Mouse (Mus musculus) CH12.LX (cell line): ENCODE results near the gene Itgb2. TPM values are rescaled to one million over a fixed set of nuclear protein-coding genes. Genes with fewer than 3 reads are reported as not detected.
A peak's percentile ranks its signal among the peaks of the same experiment; 100 is the strongest.

Experiments used
- DNase-seq: peaks from one replicate; pipeline ENCODE4 v3.0.0-alpha.2; 2013; ENCODE audit errors: extremely low read depth
- H3K27ac ChIP-seq: 2 replicates; pipeline ENCODE4 v1.5.1; 2012; ENCODE audit warnings: low read depth, mild to moderate bottlenecking, control low read depth, moderate library complexity; ENCODE audit not compliant: insufficient read depth
- H3K27me3 ChIP-seq: replicated peaks from 2 replicates; pipeline ENCODE3; 2012; ENCODE audit warnings: inconsistent platforms
- H3K36me3 ChIP-seq, 2 experiments: replicated peaks in 1 of 2; 2 replicates each; pipeline versions ENCODE3 to v1.6.1; 2012; ENCODE audit warnings: inconsistent platforms in 1 of 2, low read length in 1 of 2, mild to moderate bottlenecking in 1 of 2, mixed read lengths in 1 of 2, moderate library complexity in 1 of 2; ENCODE audit not compliant: control insufficient read depth in 1 of 2, insufficient read depth in 1 of 2
- H3K4me1 ChIP-seq, 2 experiments: 2 replicates each; pipeline ENCODE4 v1.6.1; 2012; ENCODE audit warnings: inconsistent platforms in 1 of 2, moderate library complexity in 1 of 2; ENCODE audit not compliant: insufficient read depth in 2 of 2, control insufficient read depth in 1 of 2
- H3K4me2 ChIP-seq: 2 replicates; pipeline ENCODE4 v1.6.1; 2012; ENCODE audit warnings: low read depth, mild to moderate bottlenecking, control low read depth; ENCODE audit not compliant: poor library complexity, insufficient read depth, severe bottlenecking
- H3K4me3 ChIP-seq, 3 experiments: fragments of 150-350 bp in 1 of 3; sonication (generic) in 1 of 3; replicated peaks in 1 of 3; 2 replicates each; pipeline versions ENCODE3 to v1.5.1; 2011 to 2012; ENCODE audit warnings: low read depth in 2 of 3, low read length in 2 of 3, mild to moderate bottlenecking in 2 of 3, moderate library complexity in 2 of 3, control low read depth in 1 of 3, improper control_type of control experiment in 1 of 3, inconsistent platforms in 1 of 3, mixed read lengths in 1 of 3; ENCODE audit not compliant: poor library complexity in 1 of 3
- H3K79me2 ChIP-seq: replicated peaks from 2 replicates; pipeline ENCODE4 v1.6.1; 2012; ENCODE audit warnings: mild to moderate bottlenecking, moderate library complexity; ENCODE audit not compliant: control insufficient read depth, poor library complexity, insufficient read depth, severe bottlenecking; ENCODE audit errors: extremely low read depth
- H3K9ac ChIP-seq: 2 replicates; pipeline ENCODE4 v1.6.1; 2012; ENCODE audit warnings: low read depth, mild to moderate bottlenecking, control low read depth, moderate library complexity; ENCODE audit not compliant: insufficient read depth
- H3K9me3 ChIP-seq: replicated peaks from 2 replicates; pipeline ENCODE3; 2012; ENCODE audit warnings: low read length, inconsistent platforms, mixed read lengths
- BHLHE40 ChIP-seq: IDR thresholded peaks from 2 replicates; pipeline ENCODE4 v1.6.1; 2011; ENCODE audit warnings: mild to moderate bottlenecking, low read depth, low read length, improper control_type of control experiment
- CHD1 ChIP-seq: IDR thresholded peaks from 2 replicates; pipeline ENCODE4 v1.6.1; 2012; ENCODE audit warnings: low read depth, low read length, improper control_type of control experiment, inconsistent platforms
- CHD2 ChIP-seq: IDR thresholded peaks from 2 replicates; pipeline ENCODE4 v1.6.1; 2011; ENCODE audit warnings: low read length, improper control_type of control experiment
- CTCF ChIP-seq, 2 experiments: IDR thresholded peaks in 1 of 2; conservative IDR thresholded peaks in 1 of 2; 2 replicates each; pipeline ENCODE4 v1.5.1; 2011 to 2012; ENCODE audit warnings: low read depth in 2 of 2, low read length in 2 of 2, improper control_type of control experiment in 1 of 2, inconsistent platforms in 1 of 2, mild to moderate bottlenecking in 1 of 2, moderate library complexity in 1 of 2
- E2F4 ChIP-seq: IDR thresholded peaks from 2 replicates; pipeline ENCODE4 v1.6.1; 2011; ENCODE audit warnings: low read depth, low read length, improper control_type of control experiment; ENCODE audit not compliant: insufficient replicate concordance
- ELF1 ChIP-seq: IDR thresholded peaks from 2 replicates; pipeline ENCODE4 v1.6.1; 2014; ENCODE audit warnings: low read depth, mild to moderate bottlenecking, inconsistent platforms, low read length, improper control_type of control experiment
- ETS1 ChIP-seq: conservative IDR thresholded peaks from 2 replicates; pipeline ENCODE4 v1.6.1; 2012; ENCODE audit warnings: low read depth, mild to moderate bottlenecking, inconsistent platforms, low read length, improper control_type of control experiment, moderate library complexity
- JUND ChIP-seq: conservative IDR thresholded peaks from 2 replicates; pipeline ENCODE4 v1.6.1; 2011; ENCODE audit warnings: low read depth, low read length, improper control_type of control experiment
- MAZ ChIP-seq: IDR thresholded peaks from 2 replicates; pipeline ENCODE4 v1.6.1; 2012; ENCODE audit warnings: low read depth, mild to moderate bottlenecking, inconsistent platforms, low read length, improper control_type of control experiment, moderate library complexity
- MEF2A ChIP-seq: IDR thresholded peaks from 2 replicates; pipeline ENCODE4 v1.6.1; 2014; ENCODE audit warnings: low read depth, mild to moderate bottlenecking, inconsistent platforms, low read length, improper control_type of control experiment, borderline replicate concordance
- MYC ChIP-seq: IDR thresholded peaks from 2 replicates; pipeline ENCODE4 v1.6.1; 2011; ENCODE audit warnings: low read depth, mild to moderate bottlenecking, improper control_type of control experiment, low read length
- PAX5 ChIP-seq: IDR thresholded peaks from 2 replicates; pipeline ENCODE4 v1.6.1; 2012; ENCODE audit warnings: low read length, inconsistent platforms, mixed read lengths
- POLR2A ChIP-seq: IDR thresholded peaks from 2 replicates; pipeline ENCODE4 v1.6.1; 2011; ENCODE audit warnings: low read depth, mild to moderate bottlenecking, improper control_type of control experiment, low read length
- SMC3 ChIP-seq: IDR thresholded peaks from 2 replicates; pipeline ENCODE4 v1.6.1; 2011; ENCODE audit warnings: low read depth, low read length, improper control_type of control experiment
- TCF12 ChIP-seq: IDR thresholded peaks from 2 replicates; pipeline ENCODE4 v1.6.1; 2014; ENCODE audit warnings: low read depth, mild to moderate bottlenecking, inconsistent platforms, low read length, improper control_type of control experiment
- USF2 ChIP-seq: conservative IDR thresholded peaks from 2 replicates; pipeline ENCODE4 v1.6.1; 2011; ENCODE audit warnings: low read depth, low read length, improper control_type of control experiment
- ZC3H11A ChIP-seq: IDR thresholded peaks from 2 replicates; pipeline ENCODE4 v1.6.1; 2012; ENCODE audit warnings: low read depth, mild to moderate bottlenecking, inconsistent platforms, low read length, improper control_type of control experiment
- ZNF384 ChIP-seq: IDR thresholded peaks from 2 replicates; pipeline ENCODE4 v1.6.1; 2012; ENCODE audit warnings: low read depth, low read length, improper control_type of control experiment, inconsistent platforms
- dilution Hi-C: fragments of 300-500 bp; cut with MboI; formaldehyde crosslinking; loops from 2 replicates; pipeline ENCODE4 v1.14.3; 2020; ENCODE audit warnings: low sequenced_read_pairs; ENCODE audit not compliant: extremely low pct_unique_long_range_greater_than_20kb, extremely low pct_ligation_motif_present
- in situ Hi-C: fragments of 300-500 bp; cut with MboI; formaldehyde crosslinking; loops from 3 replicates; pipeline ENCODE4 v1.14.3; 2019; ENCODE audit warnings: low sequenced_read_pairs, low pct_ligation_motif_present, low pct_unique_long_range_greater_than_20kb, mixed read lengths
- polyA plus RNA-seq: library from polyadenylated mRNA; unstranded; fragments of >175 nt; gene quantifications from 2 replicates; pipeline ENCODE4 v1.2.1, GENCODE M21; 2012; ENCODE audit warnings: low read depth; ENCODE audit not compliant: insufficient read length
- total RNA-seq, 2 experiments: library from RNA; depleted of rRNA; stranded (reverse); fragments of 300-350 nt in 1 of 2; fragments of >200 nt in 1 of 2; gene quantifications; 2 replicates each; pipeline ENCODE4 v1.2.3; 2012 to 2014

The Itgb2 gene
- total and polyA plus RNA-seq, 3 experiments = 32.6 to 54.1 (median 40.2) TPM

GRCm38 (mm10) chr10:77491585-77491984, 38.5 kb upstream of the Itgb2 start:
- no peak overlapping the region for H3K4me3 ChIP-seq
- in situ Hi-C loops = loop anchor here (25.0 kb wide), 1 partner anchor 354 kb away; no protein-coding TSS in a partner anchor
- H3K27me3 ChIP-seq = no peaks in the 10 kb centered on the region
- no peak overlapping the region for H3K4me2 ChIP-seq
- H3K9me3 ChIP-seq = peaks cover 16% of the 10 kb centered on the region
- no peaks in the 10 kb centered on the region for H3K79me2 ChIP-seq
- TF ChIP-seq SMC3 = no peak
- TF ChIP-seq TCF12 = no peak
- no peak for TF ChIP-seq CHD2
- no peak for TF ChIP-seq USF2
- no peak for TF ChIP-seq MAZ
- TF ChIP-seq MEF2A = no peak
- no peak for TF ChIP-seq BHLHE40
- TF ChIP-seq, all 38 proteins: peak for 0
- Histone ChIP-seq H3K36me3 (peaks cover 74 to 93% of the 10 kb centered on the region in 2 experiments), H3K9ac (no peak overlapping the region), H3K4me1 (no peaks in the 10 kb centered on the region), H3K27ac (no peak overlapping the region)
- dilution Hi-C loops = no loop called here
- DNase-seq = no peak

GRCm38 (mm10) chr10:77492885-77493284, 37.2 kb upstream of the Itgb2 start:
- H3K4me3 ChIP-seq = no peak overlapping the region
- no peaks in the 10 kb centered on the region for H3K79me2 ChIP-seq
- H3K4me1 ChIP-seq = no peaks in the 10 kb centered on the region
- DNase-seq = no peak
- in situ Hi-C loops = loop anchor here (25.0 kb wide), 1 partner anchor 356 kb away; no protein-coding TSS in a partner anchor
- H3K27me3 ChIP-seq = no peaks in the 10 kb centered on the region
- H3K36me3 ChIP-seq = peaks cover 75 to 93% of the 10 kb centered on the region in 2 experiments
- no peak overlapping the region for H3K4me2 ChIP-seq
- peaks cover 16% of the 10 kb centered on the region for H3K9me3 ChIP-seq
- TF ChIP-seq BHLHE40 (no peak), CTCF (conservative IDR thresholded peaks at IDR 0.05 in 1 of 2, IDR thresholded peaks at IDR 0.05 in 1 of 2; ENCODE audit: low read depth in 2 of 2, low read length in 2 of 2) (peak in 1 of 2 experiments; percentile 18; a peak in 2 of 4 replicates)
- H3K27ac ChIP-seq = no peak overlapping the region
- dilution Hi-C loops = no loop called here
- no peak overlapping the region for H3K9ac ChIP-seq

- in situ Hi-C loops = loop anchor here (25.0 kb wide), 1 partner anchor 360 kb away; no protein-coding TSS in a partner anchor
- no peak for TF ChIP-seq ELF1
- no peak for TF ChIP-seq MYC
- TF ChIP-seq SMC3 = no peak
- no peak for TF ChIP-seq ETS1
- TF ChIP-seq TCF12 = no peak
- TF ChIP-seq ZNF384 = no peak
- TF ChIP-seq JUND = no peak
- TF ChIP-seq ZC3H11A = no peak
- no peak for TF ChIP-seq POLR2A
- TF ChIP-seq MEF2A = no peak
- no peak for TF ChIP-seq CHD1
- TF ChIP-seq CHD2 = no peak
- TF ChIP-seq PAX5 = no peak
- TF ChIP-seq USF2 = no peak
- TF ChIP-seq E2F4 = no peak
- H3K36me3 ChIP-seq = peaks cover 78 to 94% of the 10 kb centered on the region in 2 experiments
These were observed 32.9 kb upstream of the Itgb2 start for GRCm38 (mm10) chr10:77497185-77497584.

More at GRCm38 (mm10) chr10:77497185-77497584, 32.9 kb upstream of the Itgb2 start:
- Histone ChIP-seq H3K9me3 (peaks cover 13% of the 10 kb centered on the region), H3K9ac (no peak overlapping the region), H3K27me3 (no peaks in the 10 kb centered on the region), H3K27ac (no peak overlapping the region), H3K4me2 (no peak overlapping the region), H3K79me2 (peaks cover 19% of the 10 kb centered on the region), H3K4me3 (no peak overlapping the region), H3K4me1 (no peaks in the 10 kb centered on the region)
- dilution Hi-C loops = no loop called here
- no peak for DNase-seq
